Mouse (Mus musculus) embryo, embryonic 11 days (tissue): Measurements from ENCODE around the gene Bach2.
A peak's percentile ranks its signal among the peaks of the same experiment; 100 is the strongest.

ENCODE experiments used
- DNase-seq: peaks from one replicate; pipeline ENCODE4 v3.0.0-alpha.2; 2015

The Bach2 gene

DNA sequence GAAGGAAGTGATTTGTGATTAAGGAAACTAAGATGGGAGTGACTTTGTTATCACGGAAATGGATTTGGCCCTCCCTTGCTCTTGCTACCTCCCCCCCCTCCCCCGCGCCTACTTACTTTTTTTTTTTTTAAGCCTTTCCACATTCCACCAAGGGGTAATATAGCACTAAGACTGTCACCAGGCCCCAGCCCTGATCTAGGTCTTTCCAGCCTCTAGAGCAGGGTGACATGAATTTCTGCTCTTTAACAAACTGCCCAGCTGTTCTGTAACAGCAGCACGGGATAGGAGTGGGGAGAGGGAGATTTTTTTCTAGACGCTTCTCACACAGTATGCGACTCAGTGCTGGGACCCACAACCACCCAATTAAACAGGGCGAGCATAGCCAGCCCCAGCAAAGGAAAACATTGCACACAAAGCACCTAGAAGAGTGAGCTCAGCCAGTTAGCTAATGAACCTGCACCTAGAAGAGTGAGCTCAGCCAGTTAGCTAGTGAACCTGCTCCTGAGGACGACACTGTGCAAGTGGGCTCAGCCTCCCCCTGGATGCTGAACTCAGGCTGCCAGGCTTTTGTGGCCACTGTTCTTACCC, 10.5 kb upstream of the Bach2 start:
- no peak for DNase-seq

DNA sequence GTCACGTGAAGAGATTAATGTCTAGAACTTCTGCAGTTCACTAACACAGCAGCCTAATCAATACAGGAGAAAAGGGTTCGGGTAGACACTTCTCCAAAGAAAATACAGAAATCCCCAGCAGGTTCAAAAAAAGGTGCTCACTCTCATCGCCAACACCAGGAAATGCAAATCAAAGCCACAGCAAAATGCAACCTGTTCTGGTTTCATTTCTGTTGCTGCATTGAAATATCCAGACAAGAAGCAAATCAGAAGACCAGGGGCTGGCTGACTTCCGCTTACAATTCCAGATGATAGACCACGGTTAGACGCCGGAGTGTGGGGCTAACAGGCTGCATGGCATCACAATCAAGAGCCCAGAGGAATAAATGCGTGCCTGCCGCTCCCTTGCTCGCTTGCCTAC, 9.3 kb upstream of the Bach2 start:
- no peak for DNase-seq

DNA sequence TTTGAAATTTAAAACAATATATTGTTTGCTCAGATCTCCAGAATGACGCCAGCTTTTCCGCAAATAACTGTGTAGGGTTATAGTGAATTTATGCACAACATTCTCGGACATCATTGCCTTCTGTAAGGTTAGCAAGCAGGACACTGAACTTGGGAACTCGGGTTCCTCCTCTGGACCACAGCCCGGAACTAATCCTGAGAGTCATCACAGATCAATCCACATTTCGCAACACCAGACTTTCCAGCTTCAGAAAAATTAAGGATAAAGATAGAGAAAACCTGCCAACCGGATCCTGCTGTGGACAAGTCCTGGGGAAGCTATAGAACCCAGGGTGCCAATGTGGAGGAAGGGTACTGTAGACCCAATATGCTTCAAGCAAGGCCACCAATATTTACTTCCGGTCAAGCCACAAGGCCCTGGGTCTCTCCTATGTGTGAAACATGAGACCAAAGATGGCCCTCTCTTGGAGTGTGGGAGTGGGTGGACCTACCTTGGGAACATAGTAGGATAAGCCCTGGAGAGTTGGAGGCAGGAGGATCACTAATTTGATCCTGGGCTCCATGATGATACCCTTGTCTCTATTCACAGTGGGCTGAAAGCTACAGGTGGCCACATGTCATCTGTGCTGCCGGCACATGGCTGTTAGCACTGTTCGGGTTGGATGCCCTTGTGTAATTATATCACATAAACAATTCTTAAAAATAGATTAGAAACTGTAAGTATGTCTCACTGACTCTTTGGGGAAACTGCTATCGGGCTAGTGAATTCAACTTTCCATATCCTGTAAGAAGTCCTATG, 7.1 kb upstream of the Bach2 start:
- DNase-seq: no peak

DNA sequence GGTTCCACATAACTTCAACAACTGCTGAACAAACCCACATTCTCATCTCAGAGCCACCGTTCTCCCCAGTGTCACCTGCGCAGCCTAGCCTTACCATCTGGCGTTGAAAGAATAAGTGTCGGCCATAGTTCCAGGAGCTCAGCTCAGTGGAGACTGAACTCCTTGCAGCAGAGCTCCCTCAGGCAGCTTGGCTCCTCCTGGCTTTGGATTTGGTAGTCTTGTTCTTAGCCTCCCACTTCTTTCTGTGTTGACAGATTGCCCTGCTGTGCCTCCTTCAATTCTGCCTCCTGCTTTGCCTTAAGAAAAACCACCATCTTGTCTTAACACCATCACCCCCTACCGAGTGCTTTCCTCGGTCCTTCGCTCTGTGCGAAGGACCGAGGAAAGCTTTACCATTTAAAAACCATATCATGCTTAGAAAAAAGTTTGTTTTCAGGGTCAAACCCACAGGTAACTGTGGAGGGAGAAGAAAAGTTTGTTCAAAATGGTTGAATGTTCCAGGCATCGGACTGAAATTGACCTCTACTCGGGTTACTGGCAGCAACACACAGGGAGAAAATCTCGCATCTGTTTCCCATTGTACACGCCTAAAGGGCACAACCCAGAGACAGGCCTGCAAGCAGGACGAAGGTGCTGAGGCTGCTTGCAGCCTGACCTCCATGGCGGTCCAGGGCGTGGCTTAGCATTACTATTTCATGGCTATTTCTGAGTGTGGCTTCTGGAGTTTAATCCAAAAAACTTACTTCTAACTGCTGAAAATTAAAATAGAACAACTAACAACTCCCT, 2.5 kb upstream of the Bach2 start:
- peak; percentile 76 for DNase-seq

DNA sequence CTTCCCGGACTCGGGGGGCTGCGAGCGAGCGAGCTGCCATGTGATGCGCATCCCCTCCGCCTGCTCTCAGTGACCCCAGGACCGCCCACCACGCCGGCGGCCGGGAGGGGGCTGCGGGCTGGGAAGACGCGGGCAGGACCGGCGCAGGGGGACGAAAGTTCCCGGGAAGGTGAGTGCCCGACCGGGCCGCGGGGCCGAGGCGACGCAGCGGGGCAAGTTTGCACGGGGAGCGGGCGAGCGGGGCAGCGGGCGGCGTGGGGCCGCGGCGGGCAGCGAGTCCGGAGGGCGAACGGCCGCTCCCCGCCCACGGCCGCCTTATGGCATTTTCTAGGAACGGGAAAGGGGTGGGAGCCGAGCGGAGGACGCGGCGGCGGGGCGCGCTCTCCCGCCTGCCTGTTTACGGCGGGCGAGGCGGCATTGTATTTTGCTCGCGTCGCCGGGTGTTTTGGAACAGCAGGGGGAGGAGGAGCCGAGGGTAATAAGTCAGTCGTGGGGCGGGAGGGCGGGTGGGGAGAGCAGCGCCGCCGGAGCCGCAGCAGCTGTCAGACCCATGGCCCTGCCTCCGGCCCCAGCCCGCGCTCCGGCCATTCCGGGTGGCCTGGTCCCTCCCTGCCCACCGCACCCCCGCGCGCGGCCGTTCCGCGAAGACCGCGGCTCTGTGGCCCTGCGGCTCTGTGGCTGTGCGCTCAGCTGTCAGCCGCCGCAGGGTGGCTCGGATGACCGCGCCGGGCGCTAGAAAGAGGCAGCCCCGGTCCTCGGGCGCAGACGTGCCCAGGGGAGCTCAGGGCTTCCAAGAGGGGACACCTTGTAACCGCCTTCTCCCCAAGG, 531 bp downstream of the Bach2 start:
- peak; percentile 84 for DNase-seq

DNA sequence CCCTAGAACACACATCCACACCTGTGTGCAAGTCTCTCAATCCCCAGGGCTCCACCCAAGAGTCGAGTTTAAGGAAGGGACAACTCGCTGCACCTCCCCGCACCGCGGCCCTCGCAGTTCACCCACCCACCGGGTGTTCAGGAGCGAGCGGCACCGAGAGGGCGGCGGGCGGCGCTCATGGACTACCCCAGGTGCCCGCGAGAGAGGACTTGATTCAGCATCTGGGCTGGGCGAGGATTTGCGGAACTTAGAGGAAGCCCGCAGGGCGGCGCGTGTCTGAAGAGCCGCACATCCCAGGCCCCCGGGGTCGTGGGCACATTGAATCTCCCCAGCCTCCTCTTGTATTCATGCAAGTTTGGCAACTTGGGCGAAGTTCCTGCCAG, 1.1 kb downstream of the Bach2 start:
- DNase-seq: peak; percentile 87

DNA sequence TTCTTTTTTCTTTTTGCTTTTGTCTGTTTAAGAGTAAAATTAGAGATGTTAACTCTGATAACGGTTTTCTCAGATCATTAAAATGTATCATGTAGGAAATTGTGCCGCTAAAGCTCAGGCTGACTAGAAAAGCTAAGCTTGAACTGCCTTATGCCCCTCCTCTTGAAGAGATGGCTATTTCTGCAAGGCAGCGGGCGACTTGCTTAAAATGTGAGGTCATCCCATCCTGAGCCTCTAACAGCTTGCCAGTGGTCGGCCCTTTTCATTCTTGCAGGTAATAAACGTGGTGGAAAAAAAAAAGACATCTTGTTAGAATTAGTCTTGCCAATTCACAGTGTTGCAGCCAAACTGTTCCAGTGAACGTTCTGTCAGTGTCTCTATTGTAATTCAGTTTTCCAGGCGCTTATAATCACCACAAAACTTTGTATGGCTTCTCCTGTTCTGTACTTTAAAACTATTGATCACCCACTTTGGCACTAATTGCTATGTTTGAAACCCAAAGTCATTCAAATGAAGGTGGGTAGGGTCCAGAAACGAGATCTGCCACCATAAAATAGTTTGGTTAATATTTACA, 1.9 kb downstream of the Bach2 start:
- peak; percentile 53 for DNase-seq

DNA sequence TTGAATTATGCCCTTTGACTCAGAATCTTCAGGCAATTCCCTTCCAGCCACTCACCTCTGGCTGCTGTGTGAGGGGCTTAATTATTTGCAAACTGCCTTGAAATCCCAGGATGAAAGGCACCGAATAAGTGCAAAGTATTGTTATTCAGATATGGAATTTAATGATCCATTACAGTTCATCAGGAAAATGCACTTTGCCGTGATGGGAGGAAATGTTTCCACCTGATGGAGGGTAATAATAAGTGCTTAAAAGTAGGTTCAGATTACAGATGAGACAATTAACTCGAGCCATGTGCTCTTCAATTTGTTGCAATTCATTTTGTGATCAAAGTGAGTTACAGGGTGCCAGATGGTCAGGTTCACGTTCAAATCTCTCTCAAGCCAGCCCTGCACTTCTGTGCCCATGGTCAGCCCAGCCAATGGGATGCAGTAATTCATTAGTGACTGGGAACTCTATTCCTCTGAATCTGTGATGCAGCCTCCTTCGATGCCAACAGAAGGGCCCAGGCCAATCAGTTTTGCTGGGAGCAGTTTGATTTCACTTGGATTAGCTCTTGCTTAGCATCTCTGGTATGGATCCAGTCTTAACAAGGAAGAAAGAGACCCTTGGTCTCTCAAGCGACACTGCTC, 2.9 kb downstream of the Bach2 start:
- peak; percentile 57 for DNase-seq

DNA sequence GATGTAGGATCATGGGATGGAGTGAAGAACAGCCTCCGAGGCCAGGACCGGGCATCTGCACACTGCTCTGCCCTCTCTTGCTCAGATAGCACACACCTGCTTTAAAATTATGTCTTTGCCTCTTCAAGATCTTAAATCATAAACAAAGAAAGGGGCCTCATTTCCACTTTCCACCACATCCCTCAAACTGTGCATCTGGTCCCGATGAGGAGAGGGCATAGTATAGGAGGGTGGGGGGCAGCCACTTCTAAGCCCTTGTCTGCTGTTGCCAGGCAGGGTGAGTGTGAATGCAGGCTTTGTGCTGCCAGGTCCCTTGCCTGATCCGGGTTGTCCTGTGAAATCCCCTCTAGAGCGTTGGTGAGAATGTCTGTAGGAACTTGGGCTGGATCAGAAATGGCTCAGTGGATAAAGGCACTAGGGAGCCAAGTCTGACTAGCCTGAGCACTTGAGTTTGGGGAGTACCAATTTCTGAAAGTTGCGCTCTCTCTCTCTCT, 3.6 kb downstream of the Bach2 start:
- DNase-seq: peak; percentile 43

DNA sequence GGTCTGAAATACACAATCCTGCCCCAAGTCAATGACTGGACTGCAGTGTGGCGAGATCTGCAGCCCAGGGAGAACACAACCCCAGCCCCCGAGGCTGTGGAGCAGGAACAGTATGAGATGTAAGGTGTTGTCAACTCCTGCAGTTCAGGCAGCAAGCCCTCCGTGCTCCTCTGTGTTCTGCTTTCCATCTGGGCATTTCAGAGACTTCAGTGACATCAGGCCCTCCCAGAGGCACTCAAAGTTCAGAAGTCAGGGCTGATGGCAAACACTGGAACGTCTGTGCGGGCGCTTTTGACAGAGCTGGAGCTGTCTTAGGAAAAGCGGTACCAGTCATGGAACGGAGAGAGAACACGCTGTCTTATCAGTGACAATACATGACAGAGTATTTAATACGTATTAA, 4.9 kb downstream of the Bach2 start:
- DNase-seq: peak; percentile 72

DNA sequence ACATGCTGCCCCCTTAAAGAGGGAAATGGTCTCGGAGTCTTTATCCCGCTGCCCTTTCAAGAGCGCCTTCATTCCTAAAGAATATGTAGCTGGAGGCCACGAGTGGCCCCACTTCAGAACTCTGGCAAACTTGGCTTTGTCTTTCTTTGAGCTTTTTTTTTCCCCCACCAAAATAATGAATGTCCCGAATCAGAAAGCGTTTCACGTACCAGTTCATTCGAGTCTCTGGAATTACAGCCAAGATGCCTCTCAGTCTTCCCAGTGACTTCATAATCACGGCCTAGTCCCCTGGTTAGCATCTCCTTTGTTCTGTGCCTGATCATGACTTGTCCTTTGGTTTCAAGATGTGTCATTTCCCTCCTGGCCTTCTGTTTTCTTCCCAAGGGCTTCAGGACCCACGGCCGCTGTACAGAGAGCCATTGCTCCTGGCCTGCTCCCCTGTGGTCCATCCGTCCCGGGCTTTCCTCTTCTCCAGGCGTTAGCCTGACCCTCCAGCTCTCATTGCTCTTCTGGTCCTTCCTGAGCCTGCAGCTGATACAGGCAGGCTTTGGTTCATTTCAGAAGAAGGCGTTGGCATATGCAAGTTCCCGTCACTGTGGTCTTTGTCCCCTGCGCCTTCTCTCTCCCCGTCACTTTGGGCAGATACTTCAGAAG, 5.6 kb downstream of the Bach2 start:
- peak; percentile 46 for DNase-seq

DNA sequence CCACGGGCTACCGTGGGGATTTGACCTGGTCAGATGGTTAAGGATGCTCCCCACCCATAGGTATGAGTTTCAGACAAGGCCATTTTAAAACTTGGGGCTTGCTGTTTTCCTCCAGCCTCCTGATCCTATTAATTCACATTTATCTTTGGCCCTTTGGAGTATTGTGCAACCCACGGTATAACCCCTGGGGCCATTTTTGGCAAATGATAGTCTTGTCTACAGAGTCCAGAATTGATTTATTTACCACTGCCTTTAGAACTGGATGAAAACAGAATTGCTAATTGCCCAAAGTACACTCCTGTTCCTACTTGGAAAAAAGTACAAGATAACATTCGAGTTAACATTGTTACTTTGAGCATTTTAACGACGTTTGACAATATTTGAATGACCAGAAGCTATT, 7.0 kb downstream of the Bach2 start:
- no peak for DNase-seq

DNA sequence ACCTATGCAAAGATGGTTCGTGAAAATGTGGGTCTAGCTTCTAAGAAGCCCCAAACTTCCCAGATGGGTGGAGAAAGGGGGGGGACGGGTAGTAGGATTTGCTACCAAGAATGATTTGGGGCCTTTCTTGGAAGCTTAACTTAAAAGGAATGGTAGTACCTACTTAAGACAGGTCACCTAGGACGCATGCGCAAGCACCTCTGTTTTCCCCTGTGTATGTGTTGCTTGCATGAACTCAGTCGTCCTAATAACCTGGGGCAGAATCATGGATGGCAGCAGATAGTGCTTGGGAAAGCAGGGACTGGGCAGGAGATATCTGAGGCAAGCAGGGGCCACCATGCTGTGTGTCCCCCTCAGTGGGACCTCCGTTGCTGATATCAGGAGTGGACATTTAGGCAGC, 7.4 kb downstream of the Bach2 start:
- DNase-seq: no peak

DNA sequence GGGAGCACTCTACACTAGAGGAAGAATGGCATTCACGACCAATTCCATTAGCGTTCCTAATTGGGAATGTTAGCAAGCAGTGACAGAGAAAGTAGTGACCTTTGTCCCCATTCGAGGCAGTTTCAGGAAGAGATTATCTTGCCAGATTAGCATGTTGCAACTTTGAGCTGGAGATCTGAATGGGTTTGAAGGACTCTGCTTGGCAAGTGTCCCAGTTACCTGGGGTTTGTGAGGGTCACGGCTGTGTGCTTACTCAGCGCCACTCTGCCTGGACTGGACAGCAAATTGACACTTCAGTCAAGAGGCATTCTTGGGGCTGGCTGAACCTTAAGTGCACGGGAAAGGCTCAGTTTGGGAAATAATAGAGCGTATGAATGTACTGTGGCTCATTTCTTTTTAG, 8.2 kb downstream of the Bach2 start:
- DNase-seq: peak; percentile 33

DNA sequence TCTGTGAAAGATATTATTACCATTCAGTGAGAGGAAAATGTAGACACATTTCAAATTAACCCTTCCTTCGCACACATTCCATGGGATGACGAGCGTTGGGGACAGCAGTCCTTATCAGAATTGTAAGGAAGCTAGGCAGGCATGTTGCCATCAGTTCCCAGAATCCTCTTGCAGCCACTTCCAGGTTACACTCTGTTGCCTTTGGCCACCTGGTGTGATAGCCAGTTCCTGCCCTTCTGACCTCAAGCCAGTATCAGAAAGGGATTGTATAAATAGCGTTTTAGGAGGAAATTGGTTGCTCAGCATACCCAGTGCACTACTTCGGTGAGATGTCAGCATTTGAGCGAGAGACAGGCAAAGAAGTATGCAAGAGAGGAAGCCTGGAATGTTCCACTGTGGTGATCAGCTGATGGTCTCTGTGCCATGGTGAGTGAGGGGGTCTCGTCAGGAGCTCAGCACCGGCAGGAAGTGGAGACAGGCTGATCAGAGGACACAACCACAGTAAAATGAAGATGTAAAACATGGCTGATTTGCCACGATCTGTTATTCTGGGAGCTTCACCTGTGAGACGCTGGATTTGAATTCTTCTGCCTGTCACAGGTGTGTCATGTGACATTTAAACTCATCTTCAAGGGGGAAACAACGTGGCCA, 9.0 kb downstream of the Bach2 start:
- DNase-seq: no peak

DNA sequence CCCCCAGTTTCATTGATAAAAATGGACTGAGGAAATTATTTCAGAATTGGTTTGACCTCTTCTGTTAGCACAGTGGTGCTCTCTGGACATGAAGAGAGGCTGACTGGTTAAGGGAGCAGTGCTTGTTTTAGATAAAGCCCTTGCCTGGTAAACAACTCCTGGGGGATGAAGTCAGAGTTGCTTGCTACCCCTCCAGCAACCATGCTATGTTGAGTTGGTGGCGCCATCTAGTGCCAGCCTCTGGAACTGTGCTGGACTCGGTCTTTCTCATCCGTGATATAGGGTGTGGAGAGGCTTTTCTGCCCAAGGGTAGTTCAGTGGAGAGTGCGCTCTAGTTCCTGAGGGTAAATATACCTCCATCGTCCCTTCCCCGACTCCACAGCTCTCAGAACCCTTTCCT, 9.6 kb downstream of the Bach2 start:
- DNase-seq: peak; percentile 67

DNA sequence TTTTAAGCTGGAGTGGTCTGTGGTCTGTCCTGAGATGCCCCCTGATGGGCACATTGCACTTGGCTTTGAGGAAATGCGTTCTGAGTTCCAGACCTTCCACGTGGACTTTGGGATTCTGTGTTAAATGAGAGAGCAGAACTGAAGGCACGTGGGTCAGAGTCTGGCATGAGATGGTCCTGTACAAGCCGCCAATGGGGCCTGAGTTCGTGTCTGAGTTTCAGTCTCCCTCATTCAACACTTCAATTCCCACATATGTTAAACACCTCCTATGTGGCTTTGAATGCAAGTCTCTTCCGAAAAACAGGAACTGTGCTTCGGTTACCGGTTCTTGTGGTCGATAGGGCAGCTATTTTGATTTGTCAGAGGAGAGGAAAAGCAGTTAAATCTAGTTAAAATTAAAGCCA, 10.4 kb downstream of the Bach2 start:
- no peak for DNase-seq

DNA sequence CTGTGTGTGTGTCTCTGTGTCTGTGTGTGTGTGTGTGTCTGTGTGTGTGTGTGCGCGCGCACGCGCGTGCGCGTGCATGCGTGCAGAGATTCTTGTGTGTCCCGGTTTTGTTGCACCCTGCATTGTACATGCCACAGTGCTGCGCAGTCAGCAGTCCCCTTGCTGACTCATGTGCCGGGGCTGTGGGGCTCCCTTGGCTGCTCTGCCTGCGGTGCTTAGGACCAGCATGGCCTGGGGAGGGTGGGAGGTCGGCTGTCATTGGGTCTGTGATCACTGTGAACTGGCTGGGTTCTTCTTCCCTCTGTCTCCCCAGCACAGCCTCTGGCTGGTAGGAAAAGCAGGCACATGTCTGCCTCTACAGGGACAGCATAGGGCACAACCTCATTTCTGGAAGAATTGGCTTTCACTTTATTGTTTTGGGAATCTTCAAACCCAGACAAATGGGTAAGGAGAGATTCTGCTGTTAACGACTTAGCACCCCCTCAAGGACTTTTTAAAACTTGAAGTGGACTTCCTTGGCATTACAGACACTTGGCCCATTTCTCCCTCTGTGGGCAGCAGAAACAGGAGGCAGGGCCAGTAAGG, 11.2 kb downstream of the Bach2 start:
- peak; percentile 62 for DNase-seq

DNA sequence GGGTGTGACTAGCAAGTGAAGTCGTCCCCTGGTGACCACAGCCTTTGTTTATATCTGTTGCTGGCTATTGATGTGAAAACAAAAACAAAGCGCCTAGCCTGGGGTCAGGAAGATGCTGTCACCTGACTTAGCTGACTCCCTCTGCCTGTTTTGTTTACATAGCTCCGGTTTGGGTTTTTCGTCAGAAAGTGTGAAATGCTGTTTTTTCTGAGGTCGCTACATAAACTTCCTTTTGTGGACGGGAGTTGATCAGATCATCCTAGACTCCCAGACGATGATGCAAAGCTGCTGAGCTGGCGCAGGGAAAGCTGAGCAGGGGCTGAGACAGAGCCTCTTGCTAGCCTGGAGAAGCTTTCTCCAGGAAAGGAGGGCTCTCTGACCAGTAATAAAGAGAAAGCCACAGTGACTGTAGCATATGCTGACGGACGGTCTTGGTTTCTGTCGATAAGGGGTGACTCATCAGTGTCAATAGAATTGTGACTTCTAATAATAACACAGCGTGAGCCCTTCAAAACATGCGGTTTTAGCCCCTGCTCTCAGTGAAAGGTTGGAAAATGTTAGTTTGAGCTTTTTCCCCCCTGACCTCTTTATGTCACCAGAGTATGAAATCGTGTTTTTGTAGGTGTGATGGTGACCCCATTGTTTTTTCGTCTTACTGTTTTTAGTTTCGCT, 11.9 kb downstream of the Bach2 start:
- peak; percentile 52 for DNase-seq

DNA sequence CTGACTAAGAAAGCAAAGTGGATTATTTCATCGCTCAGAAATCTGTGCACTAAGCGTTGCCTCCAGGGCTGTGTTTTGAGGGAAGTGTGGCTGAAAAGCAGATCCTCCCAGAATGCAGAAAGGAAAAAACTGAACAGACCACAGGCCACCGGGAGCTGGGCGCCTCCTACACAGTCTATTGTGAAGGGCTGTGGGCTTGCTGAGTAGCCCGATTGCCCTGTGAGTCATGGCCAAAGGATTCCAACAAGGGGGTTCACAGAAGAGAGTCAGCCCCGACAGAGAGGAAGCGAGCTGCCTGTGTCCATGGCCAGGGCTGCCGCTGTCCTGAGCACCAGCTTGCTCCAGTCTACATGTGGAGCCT, 12.4 kb downstream of the Bach2 start:
- DNase-seq: peak; percentile 73
